Mouse (Mus musculus): ENCODE measurements around the gene Apmap. TPM values are rescaled to one million over a fixed set of nuclear protein-coding genes. Genes with fewer than 3 reads are reported as not detected.
A peak's percentile ranks its signal among the peaks of the same experiment; 100 is the strongest.
"Not testable (repeated sequence)": the region's sequence is repeated elsewhere in the genome, so short reads cannot be mapped to it uniquely, and the experiment has no call there.

Gene Apmap
- polyA plus RNA-seq, 1 experiment from 2014 or later, result 41.3 TPM

DNA sequence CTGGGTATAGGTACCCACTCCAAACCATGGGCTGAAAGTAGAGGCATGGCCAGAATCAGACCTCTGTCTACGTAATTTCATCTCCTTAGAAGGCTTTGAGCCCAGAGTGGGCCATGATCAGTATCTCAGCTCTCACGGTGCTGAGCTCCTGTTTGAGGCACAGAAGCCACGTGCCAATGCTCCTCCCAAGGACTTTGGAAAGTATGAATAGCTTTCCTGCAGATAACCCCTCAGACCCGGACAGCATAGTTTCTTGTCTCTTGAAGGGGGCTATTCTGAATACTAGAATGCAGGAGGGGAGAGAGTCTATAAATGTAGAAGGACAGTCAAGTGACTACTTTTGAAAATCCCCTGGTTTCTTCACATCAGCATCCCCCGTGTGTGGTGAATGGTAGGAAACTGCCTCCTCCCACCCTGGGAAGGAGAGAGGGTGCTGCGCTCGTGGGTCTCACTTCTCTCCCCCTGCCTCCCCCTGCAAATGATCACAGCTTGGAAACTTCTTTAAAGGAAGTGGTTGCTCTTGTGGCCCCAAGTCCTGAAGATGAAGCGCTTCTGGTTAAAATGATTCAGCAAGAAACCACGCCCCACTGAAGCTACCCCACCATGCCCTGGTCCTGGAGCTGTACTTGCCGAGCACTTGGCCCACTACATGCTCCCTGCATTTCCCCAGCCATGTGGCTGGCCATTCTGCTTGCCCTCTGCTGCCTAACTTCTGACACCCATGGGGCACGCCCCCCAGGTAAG lies 38.3 kb downstream of the Apmap start, which contains the start of gene Cst7:
Cst7 (plus strand) TSS at position 569 of the 744 bp plus-strand sequence.
- Histone ChIP-seq H3K9ac (ENCODE audit: low read depth, low read length) (no peak within 1 kb of the TSS), H3K9me3 (ENCODE audit: control insufficient read depth, low read length) (no peaks in the 10 kb centered on the region), H3K4me2 (replicated peaks; ENCODE audit: low read depth, low read length) (no peak within 1 kb of the TSS), H3K27ac (ENCODE audit: low read depth, low read length) (no peak within 1 kb of the TSS), H3K4me1 (ENCODE audit: control insufficient read depth, insufficient read depth, low read length) (no peaks in the 10 kb centered on the region), H3K36me3 (ENCODE audit: control insufficient read depth, insufficient read depth, low read length) (no peaks in the 10 kb centered on the region), H3K27me3 (ENCODE audit: control insufficient read depth, insufficient read depth, low read length) (no peaks in the 10 kb centered on the region), H3K4me3 (ENCODE audit: low read length) (no peak within 1 kb of the TSS)
- no peak for ATAC-seq (ENCODE audit: low FRiP score, low TSS enrichment)
- 70% methylated on average over 11 of the region's 11 CpGs for WGBS

DNA sequence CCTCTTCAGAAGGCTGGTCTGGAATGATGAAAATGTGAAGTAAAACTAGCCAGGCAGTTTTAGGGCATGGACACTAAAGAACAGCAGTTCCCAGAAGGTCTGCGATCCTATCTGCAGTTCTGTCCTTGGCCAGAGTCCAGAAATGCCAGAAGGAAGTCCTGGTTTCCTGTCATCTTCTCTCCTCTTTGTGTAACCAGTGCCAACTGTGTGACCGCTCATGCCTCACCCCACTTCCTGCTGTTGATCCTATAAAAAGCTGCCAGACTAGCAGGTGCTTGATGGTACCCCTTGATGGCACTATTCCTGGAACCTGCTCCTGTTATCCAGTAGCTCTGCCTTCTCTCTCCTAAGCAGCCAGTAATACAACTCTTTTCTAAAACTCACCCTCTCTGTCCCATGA lies 41.3 kb downstream of the Apmap start:
- H3K4me2 ChIP-seq (replicated peaks; ENCODE audit: low read depth, low read length), result no peak overlapping the region
- no peak overlapping the region for H3K27ac ChIP-seq (ENCODE audit: low read depth, low read length)
- ATAC-seq (ENCODE audit: low FRiP score, low TSS enrichment), result no peak
- no peak overlapping the region for H3K9ac ChIP-seq (ENCODE audit: low read depth, low read length)
- H3K4me3 ChIP-seq (ENCODE audit: low read length), result no peak overlapping the region
- no peaks in the 10 kb centered on the region for H3K36me3 ChIP-seq (ENCODE audit: control insufficient read depth, insufficient read depth, low read length)
- H3K9me3 ChIP-seq (ENCODE audit: control insufficient read depth, low read length), result no peaks in the 10 kb centered on the region
- 76% methylated on average over 2 of the region's 2 CpGs for WGBS
- H3K27me3 ChIP-seq (ENCODE audit: control insufficient read depth, insufficient read depth, low read length), result no peaks in the 10 kb centered on the region
- no peaks in the 10 kb centered on the region for H3K4me1 ChIP-seq (ENCODE audit: control insufficient read depth, insufficient read depth, low read length)

- no peaks in the 10 kb centered on the region for H3K27me3 ChIP-seq (ENCODE audit: control insufficient read depth, insufficient read depth, low read length)
- no peak overlapping the region for H3K27ac ChIP-seq (ENCODE audit: low read depth, low read length)
- H3K4me1 ChIP-seq (ENCODE audit: control insufficient read depth, insufficient read depth, low read length), result no peaks in the 10 kb centered on the region
- no peaks in the 10 kb centered on the region for H3K9me3 ChIP-seq (ENCODE audit: control insufficient read depth, low read length)
- WGBS, result 55% methylated on average over 3 of the region's 3 CpGs
- no peak overlapping the region for H3K4me2 ChIP-seq (replicated peaks; ENCODE audit: low read depth, low read length)
- no peak overlapping the region for H3K4me3 ChIP-seq (ENCODE audit: low read length)
- peak; percentile 57 for ATAC-seq (ENCODE audit: low FRiP score, low TSS enrichment)
- no peak overlapping the region for H3K9ac ChIP-seq (ENCODE audit: low read depth, low read length)
- no peaks in the 10 kb centered on the region for H3K36me3 ChIP-seq (ENCODE audit: control insufficient read depth, insufficient read depth, low read length)
Measured at GRCm38 (mm10) chr2:150558568-150558967, 49.8 kb downstream of the Apmap start.

GRCm38 (mm10) chr2:150549576-150549975 lies 58.8 kb downstream of the Apmap start:
- H3K9me3 ChIP-seq (ENCODE audit: control insufficient read depth, low read length); H3K9ac ChIP-seq (ENCODE audit: low read depth, low read length); H3K4me1 ChIP-seq (ENCODE audit: control insufficient read depth, insufficient read depth, low read length); H3K36me3 ChIP-seq (ENCODE audit: control insufficient read depth, insufficient read depth, low read length); ATAC-seq (ENCODE audit: low FRiP score, low TSS enrichment); H3K27ac ChIP-seq (ENCODE audit: low read depth, low read length); H3K4me2 ChIP-seq (replicated peaks; ENCODE audit: low read depth, low read length); H3K4me3 ChIP-seq (ENCODE audit: low read length); H3K27me3 ChIP-seq (ENCODE audit: control insufficient read depth, insufficient read depth, low read length): not testable (repeated sequence)
- 78% methylated on average over 10 of the region's 10 CpGs for WGBS

Other genes with a start within 250 kb of the Apmap start
- 9.9 and 13.8 TPM in 2 replicates for gene 3300002I08Rik, start 245.8 kb downstream of the Apmap start, polyA plus RNA-seq (2014; fragmentation: Nextera tagmentation; extraction: Ambion mirVana)
- gene Zfp442, start 157.1 kb downstream of the Apmap start, polyA plus RNA-seq (2014; fragmentation: Nextera tagmentation; extraction: Ambion mirVana), result 12.3 and 12.4 TPM in 2 replicates
- 0.19 and 0.27 TPM in 2 replicates for gene Zfp345, start 123.5 kb downstream of the Apmap start, polyA plus RNA-seq (2014; fragmentation: Nextera tagmentation; extraction: Ambion mirVana)
- 0.22 TPM in 1 of 2 replicates, not detected in the other for gene Cst7, start 38.2 kb downstream of the Apmap start, polyA plus RNA-seq (2014; fragmentation: Nextera tagmentation; extraction: Ambion mirVana)
- gene Acss1, start 59.9 kb upstream of the Apmap start, polyA plus RNA-seq (2014; fragmentation: Nextera tagmentation; extraction: Ambion mirVana), result 2.3 and 5.6 TPM in 2 replicates
- gene Vsx1, start 80.8 kb upstream of the Apmap start, polyA plus RNA-seq (2014; fragmentation: Nextera tagmentation; extraction: Ambion mirVana), result not detected in 2 replicates
- gene Entpd6, start 140.5 kb upstream of the Apmap start, polyA plus RNA-seq (2014; fragmentation: Nextera tagmentation; extraction: Ambion mirVana), result 17.5 and 27.9 TPM in 2 replicates
- gene Pygb, start 178.2 kb upstream of the Apmap start, polyA plus RNA-seq (2014; fragmentation: Nextera tagmentation; extraction: Ambion mirVana), result 35.3 and 57.8 TPM in 2 replicates

Data from kidney, embryonic 14.5 days (tissue).